In the genomic region with DNA sequence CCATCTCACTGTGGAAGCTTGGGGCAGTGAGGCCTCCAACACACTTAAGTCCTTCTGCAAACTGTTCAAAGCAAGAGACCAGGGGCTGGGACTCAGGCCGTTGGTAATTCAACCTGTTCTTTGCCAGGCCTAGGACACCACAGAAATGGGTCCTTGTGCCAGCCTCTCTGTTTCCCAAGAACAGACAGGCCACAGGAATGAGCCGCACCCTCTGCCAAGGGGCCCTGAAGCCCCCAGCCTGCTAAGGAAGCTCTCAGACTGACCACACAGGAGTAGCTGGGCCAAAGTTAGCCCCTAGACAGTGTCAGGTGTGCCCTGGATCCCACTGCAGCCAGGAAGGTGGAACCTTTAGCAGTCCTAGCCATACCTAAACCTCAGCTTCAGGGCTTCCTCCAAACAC, we compare ENCODE assay signal across 8 mouse cellular contexts. TPM values are rescaled to one million over a fixed set of nuclear protein-coding genes. Genes with fewer than 3 reads are reported as not detected.
DNase-seq lines count a peak whose midpoint lies in the region; ATAC-seq and TF ChIP-seq lines count a peak whose summit lies in the region.

No protein-coding gene starts in this region.

- H3K4me2 ChIP-seq in kidney, embryonic 14.5 days (replicated peaks; ENCODE audit: low read depth, low read length): peak overlapping the region; percentile 65

- H3K9me3 ChIP-seq in kidney, embryonic 14.5 days (ENCODE audit: control insufficient read depth, low read length): no peaks in the 10 kb centered on the region

- H3K27ac ChIP-seq in kidney, embryonic 14.5 days (ENCODE audit: low read depth, low read length): no peak overlapping the region
- no peak overlapping the region for H3K27ac ChIP-seq in olfactory bulb, adult 2 months (ENCODE audit: insufficient read depth, low read depth, low read length)

- peak overlapping the region; percentile 90 for H3K4me3 ChIP-seq in kidney, embryonic 14.5 days (ENCODE audit: low read length)
- H3K4me3 ChIP-seq in olfactory bulb, adult 2 months (ENCODE audit: insufficient read depth, low read depth, low read length): peak overlapping the region; percentile 85

- no peaks in the 10 kb centered on the region for H3K27me3 ChIP-seq in kidney, embryonic 14.5 days (ENCODE audit: control insufficient read depth, insufficient read depth, low read length)

- TF ChIP-seq CTCF in olfactory bulb, adult 2 months (IDR thresholded peaks at IDR 0.05; ENCODE audit: insufficient read depth, low read depth, low read length): no peak

- ATAC-seq in kidney, embryonic 14.5 days (ENCODE audit: low FRiP score, low TSS enrichment): no peak

- H3K36me3 ChIP-seq in kidney, embryonic 14.5 days (ENCODE audit: control insufficient read depth, insufficient read depth, low read length): peaks cover 19% of the 10 kb centered on the region; the same call in 1 of the 2 replicates

- peaks cover 17% of the 10 kb centered on the region for H3K4me1 ChIP-seq in kidney, embryonic 14.5 days (ENCODE audit: control insufficient read depth, insufficient read depth, low read length)
- peaks cover 55% of the 10 kb centered on the region for H3K4me1 ChIP-seq in olfactory bulb, adult 2 months (ENCODE audit: control insufficient read depth, insufficient read depth, low read length)

- TF ChIP-seq POLR2A in olfactory bulb, adult 2 months (IDR thresholded peaks at IDR 0.05; ENCODE audit: insufficient read depth, low read depth, low read length): no peak

- H3K9ac ChIP-seq in kidney, embryonic 14.5 days (ENCODE audit: low read depth, low read length): peak overlapping the region; percentile 76

- no peak for DNase-seq in kidney, postnatal 14 days
- DNase-seq in adrenal gland, postnatal 25 days: peak; percentile 4
- peak; percentile 21 for DNase-seq in gastrocnemius, postnatal 25 days
- DNase-seq in liver: peak; percentile 2
- DNase-seq in left cerebral cortex, adult 9 months (ENCODE audit: low spot score in 2 of 2): no peak
- no peak for DNase-seq in right cerebral cortex, adult 2 months (ENCODE audit: low spot score in 2 of 2)

- WGBS in kidney, embryonic 14.5 days: 48% methylated on average over 2 of the region's 2 CpGs
- WGBS in olfactory bulb, adult 2 months: 20% methylated on average over 2 of the region's 2 CpGs

RNA-seq across cellular contexts. Expression of a gene that starts 1.1 kb away (rescaled TPM):
- 46.1 and 53.0 TPM in 2 replicates for polyA plus RNA-seq in kidney, embryonic 14.5 days (2014; fragmentation: Nextera tagmentation; extraction: Ambion mirVana)
- total RNA-seq in adrenal gland, postnatal 25 days (2021): 144 and 161 TPM in 2 replicates
- 10 to 100 TPM; 27.2 to 43.3 TPM for total RNA-seq in gastrocnemius, postnatal 25 days (2021)
- polyA plus RNA-seq in olfactory bulb, adult 2 months (2012; ENCODE audit: insufficient read depth, insufficient read length, low replicate concordance, missing spikeins): 230 TPM in 1 of 2 replicates, not detected in the other

RNA-seq across cellular contexts. Expression of a gene that starts 17.1 kb away (rescaled TPM):
- polyA plus RNA-seq in kidney, embryonic 14.5 days (2014; fragmentation: Nextera tagmentation; extraction: Ambion mirVana): 45.1 and 46.1 TPM in 2 replicates
- 10.1 and 12.5 TPM in 2 replicates for total RNA-seq in adrenal gland, postnatal 25 days (2021)
- 1 to 10 TPM; 3.4 to 3.7 TPM for total RNA-seq in gastrocnemius, postnatal 25 days (2021)
- not detected in 2 replicates for polyA plus RNA-seq in olfactory bulb, adult 2 months (2012; ENCODE audit: insufficient read depth, insufficient read length, low replicate concordance, missing spikeins)

RNA-seq across cellular contexts. Expression of a gene that starts 17.1 kb away (rescaled TPM):
- 0.61 and 1.1 TPM in 2 replicates for polyA plus RNA-seq in kidney, embryonic 14.5 days (2014; fragmentation: Nextera tagmentation; extraction: Ambion mirVana)
- total RNA-seq in adrenal gland, postnatal 25 days (2021): 9.4 and 13.0 TPM in 2 replicates
- total RNA-seq in gastrocnemius, postnatal 25 days (2021): under 1 TPM in 1 of 2 experiments, not detected in 1; 0.87 TPM
- polyA plus RNA-seq in olfactory bulb, adult 2 months (2012; ENCODE audit: insufficient read depth, insufficient read length, low replicate concordance, missing spikeins): not detected in 2 replicates

Comparison
In these comparisons a context has a peak if more than half of its experiments do, and no peak if none do; other contexts are left out.
1. DNase-seq: peak in adrenal gland, postnatal 25 days (single experiment), gastrocnemius, postnatal 25 days (single experiment) and liver (single experiment); none in kidney, postnatal 14 days (single experiment), left cerebral cortex, adult 9 months (0 of 2) and right cerebral cortex, adult 2 months (0 of 2).